Comparison of ENCODE assay signal across 25 mouse cellular contexts in genomic region chr11:82305590-82305989, GRCm38 (mm10). TPM values are rescaled to one million over a fixed set of nuclear protein-coding genes. Genes with fewer than 3 reads are reported as not detected.
DNase-seq lines count a peak whose midpoint lies in the region; ATAC-seq and TF ChIP-seq lines count a peak whose summit lies in the region.
"Had no signal": no experiment of that assay in that cellular context is flagged by ENCODE, and none has a peak within 500 bp of the region (broad histone marks: within the 10 kb centered on the region; RNA-seq: fewer than 3 reads in every experiment).

Gene Ccl1, minus strand, starts transcription at chr11:82305690.

- H3K36me3 ChIP-seq in midbrain, embryonic 12.5 days: no peaks in the 10 kb centered on the region
- H3K36me3 ChIP-seq in midbrain, embryonic 15.5 days (replicated peaks): no peaks in the 10 kb centered on the region
- no peaks in the 10 kb centered on the region for H3K36me3 ChIP-seq in G1E (replicated peaks)
- H3K36me3 ChIP-seq in forebrain, embryonic 14.5 days (ENCODE audit: control insufficient read depth, insufficient read depth, low read length): no peaks in the 10 kb centered on the region
- H3K36me3 ChIP-seq in lung, postnatal 0 days (ENCODE audit: insufficient read depth, low read length): no peaks in the 10 kb centered on the region
- H3K36me3 ChIP-seq: embryonic facial prominence, embryonic 10.5 days; embryonic facial prominence, embryonic 12.5 days had no signal

- no peak for ATAC-seq in midbrain, embryonic 12.5 days (ENCODE audit: low FRiP score, low read depth)
- no peak for ATAC-seq in midbrain, embryonic 15.5 days (replicated peaks)
- ATAC-seq in G1E (ENCODE audit: extremely low read depth, insufficient number of reproducible peaks, low FRiP score, poor library complexity, severe bottlenecking): no peak
- ATAC-seq in inflammation-experienced regulatory T-cells, adult 6 months: no peak
- no peak for ATAC-seq in forebrain, embryonic 14.5 days
- ATAC-seq in lung, postnatal 0 days: no peak
- ATAC-seq: CD4-positive, CD25-positive, alpha-beta regulatory T cell, adult 4 months; forebrain, embryonic 13.5 days; forebrain, embryonic 16.5 days had no signal

- no peak for TF ChIP-seq CTCF in G1E (IDR thresholded peaks at IDR 0.05; ENCODE audit: low read depth, low read length)
- TF ChIP-seq CTCF in lung, postnatal 0 days (IDR thresholded peaks at IDR 0.05): no peak

- WGBS in midbrain, embryonic 12.5 days: 70% methylated on average over 4 of the region's 4 CpGs
- WGBS in midbrain, embryonic 15.5 days: 68% methylated on average over 4 of the region's 4 CpGs
- 72% methylated on average over 4 of the region's 4 CpGs for WGBS in forebrain, embryonic 14.5 days
- 59% methylated on average over 4 of the region's 4 CpGs for WGBS in lung, postnatal 0 days

- 0 out of 2 replicates have a peak within 1 kb of the TSS, but pooled peaks have one; percentile 6 for H3K9ac ChIP-seq in midbrain, embryonic 12.5 days (replicated peaks)
- no peak within 1 kb of the TSS for H3K9ac ChIP-seq in midbrain, embryonic 15.5 days
- H3K9ac ChIP-seq in forebrain, embryonic 14.5 days (ENCODE audit: low read length): no peak within 1 kb of the TSS
- no peak within 1 kb of the TSS for H3K9ac ChIP-seq in lung, postnatal 0 days (replicated peaks; ENCODE audit: low read depth)
- H3K9ac ChIP-seq: embryonic facial prominence, embryonic 12.5 days; forebrain, embryonic 13.5 days had no signal

- no peak for TF ChIP-seq EP300 in lung, postnatal 0 days (IDR thresholded peaks at IDR 0.05)

- H3K9me3 ChIP-seq in midbrain, embryonic 12.5 days: no peaks in the 10 kb centered on the region
- no peaks in the 10 kb centered on the region for H3K9me3 ChIP-seq in midbrain, embryonic 15.5 days
- peaks cover 91% of the 10 kb centered on the region for H3K9me3 ChIP-seq in G1E (replicated peaks)
- no peaks in the 10 kb centered on the region for H3K9me3 ChIP-seq in forebrain, embryonic 14.5 days (replicated peaks; ENCODE audit: control insufficient read depth, low read length)
- H3K9me3 ChIP-seq in lung, postnatal 0 days (ENCODE audit: low read length): no peaks in the 10 kb centered on the region
- H3K9me3 ChIP-seq: embryonic facial prominence, embryonic 10.5 days; embryonic facial prominence, embryonic 12.5 days; forebrain, embryonic 13.5 days had no signal

- DNase-seq in G1E (ENCODE audit: low spot score): no peak
- DNase-seq in forebrain, embryonic 14.5 days (ENCODE audit: low spot score): no peak
- DNase-seq in lung, postnatal 0 days (ENCODE audit: low spot score): no peak
- DNase-seq: adrenal gland, adult 8-10 months; adrenal gland, postnatal 14 days; adrenal gland, postnatal 36 days; B cell, adult 2 months; cerebellum, adult 18-20 months; cerebellum, adult 8-10 months; cerebellum, postnatal 10 days; cerebellum, postnatal 25 days had no signal

- peaks cover 5% of the 10 kb centered on the region; the same call in 1 of the 2 replicates for H3K27me3 ChIP-seq in midbrain, embryonic 12.5 days
- H3K27me3 ChIP-seq in midbrain, embryonic 15.5 days (replicated peaks): no peaks in the 10 kb centered on the region
- no peaks in the 10 kb centered on the region for H3K27me3 ChIP-seq in G1E (ENCODE audit: insufficient read depth, low read length)
- no peaks in the 10 kb centered on the region for H3K27me3 ChIP-seq in forebrain, embryonic 14.5 days (replicated peaks; ENCODE audit: control insufficient read depth, insufficient read depth, low read length)
- no peaks in the 10 kb centered on the region for H3K27me3 ChIP-seq in lung, postnatal 0 days (replicated peaks; ENCODE audit: insufficient read depth, low read length)
- H3K27me3 ChIP-seq: embryonic facial prominence, embryonic 12.5 days; forebrain, embryonic 13.5 days had no signal

- peaks cover 7% of the 10 kb centered on the region for H3K4me1 ChIP-seq in midbrain, embryonic 12.5 days
- peaks cover 4% of the 10 kb centered on the region; the same call in 1 of the 2 replicates for H3K4me1 ChIP-seq in midbrain, embryonic 15.5 days
- no peaks in the 10 kb centered on the region for H3K4me1 ChIP-seq in G1E (ENCODE audit: insufficient read depth, low read depth, low read length)
- H3K4me1 ChIP-seq in forebrain, embryonic 14.5 days (ENCODE audit: control insufficient read depth, insufficient read depth, low read length): no peaks in the 10 kb centered on the region
- no peaks in the 10 kb centered on the region for H3K4me1 ChIP-seq in lung, postnatal 0 days (ENCODE audit: insufficient read depth, low read depth, low read length)
- H3K4me1 ChIP-seq: embryonic facial prominence, embryonic 12.5 days had no signal

- no peak within 1 kb of the TSS for H3K4me2 ChIP-seq in midbrain, embryonic 12.5 days (replicated peaks)
- no peak within 1 kb of the TSS for H3K4me2 ChIP-seq in midbrain, embryonic 15.5 days
- H3K4me2 ChIP-seq in forebrain, embryonic 14.5 days (ENCODE audit: low read length): no peak within 1 kb of the TSS
- H3K4me2 ChIP-seq in lung, postnatal 0 days (replicated peaks; ENCODE audit: low read depth, low read length): no peak within 1 kb of the TSS
- H3K4me2 ChIP-seq: embryonic facial prominence, embryonic 12.5 days; forebrain, embryonic 13.5 days had no signal

- no peak within 1 kb of the TSS for H3K27ac ChIP-seq in midbrain, embryonic 12.5 days (replicated peaks)
- H3K27ac ChIP-seq in midbrain, embryonic 15.5 days: no peak within 1 kb of the TSS
- H3K27ac ChIP-seq in forebrain, embryonic 14.5 days (ENCODE audit: low read depth, low read length): no peak within 1 kb of the TSS
- H3K27ac ChIP-seq in lung, postnatal 0 days (ENCODE audit: low read length): no peak within 1 kb of the TSS
- H3K27ac ChIP-seq: embryonic facial prominence, embryonic 10.5 days; embryonic facial prominence, embryonic 12.5 days; forebrain, embryonic 13.5 days had no signal

- H3K4me3 ChIP-seq in midbrain, embryonic 12.5 days: no peak within 1 kb of the TSS
- no peak within 1 kb of the TSS for H3K4me3 ChIP-seq in midbrain, embryonic 15.5 days
- H3K4me3 ChIP-seq in G1E (ENCODE audit: low read depth, low read length): peak within 1 kb of the TSS; percentile 4; the same call in 1 of the 2 replicates
- no peak within 1 kb of the TSS for H3K4me3 ChIP-seq in forebrain, embryonic 14.5 days (ENCODE audit: low read depth, low read length)
- H3K4me3 ChIP-seq in lung, postnatal 0 days (ENCODE audit: low read depth, low read length): no peak within 1 kb of the TSS
- H3K4me3 ChIP-seq: embryonic facial prominence, embryonic 10.5 days; embryonic facial prominence, embryonic 12.5 days; forebrain, embryonic 13.5 days had no signal

RNA-seq across cellular contexts. Expression of gene Ccl1, which starts in this region (rescaled TPM):
- not detected in 2 replicates for polyA plus RNA-seq in midbrain, embryonic 12.5 days (2016; fragmentation: Nextera tagmentation; extraction: Ambion mirVana)
- 0.62 and 0.88 TPM in 2 replicates for polyA plus RNA-seq in midbrain, embryonic 15.5 days (2015; fragmentation: Nextera tagmentation; extraction: Ambion mirVana)
- not detected in 2 replicates for total RNA-seq in G1E (2014; fragmentation: Nextera tagmentation)
- total RNA-seq in G1E (2017): 0.05 TPM in 1 of 2 replicates, not detected in the other
- polyA plus RNA-seq in G1E (2012): not detected in 2 replicates
- polyA plus RNA-seq in inflammation-experienced regulatory T-cells, adult 6 months (2017; shearing (Covaris generic)): 10 to 100 TPM; 30.0 to 99.7 (median 35.8) TPM
- polyA plus RNA-seq in forebrain, embryonic 14.5 days (2014; fragmentation: Nextera tagmentation; extraction: Ambion mirVana): not detected in 2 replicates
- polyA plus RNA-seq in lung, postnatal 0 days (2015; fragmentation: Nextera tagmentation; extraction: Ambion mirVana): not detected in 2 replicates
- total RNA-seq: adrenal gland, adult 18-20 months; adrenal gland, adult 8-10 months; adrenal gland, postnatal 14 days; adrenal gland, postnatal 36 days; MEL had no signal
- polyA plus RNA-seq: cortical plate, adult 2 months; embryonic facial prominence, embryonic 10.5 days; embryonic facial prominence, embryonic 12.5 days; embryonic facial prominence, embryonic 14.5 days; forebrain, embryonic 11.5 days; forebrain, embryonic 13.5 days; frontal cortex, adult 2 months had no signal

Comparison
In these comparisons a context has a peak if more than half of its experiments do, and no peak if none do; other contexts are left out.
1. RNA of gene Ccl1 (polyA plus RNA-seq): 30.0 to 99.7 TPM in inflammation-experienced regulatory T-cells, adult 6 months; 0.62 to 0.88 TPM in midbrain, embryonic 15.5 days, not detected in forebrain, embryonic 14.5 days, not detected in midbrain, embryonic 12.5 days, not detected in G1E and not detected in lung, postnatal 0 days; every median in the first group is over 10 times any median in the second.